Mouse (Mus musculus) heart, adult 2 months (tissue): ENCODE data around the gene Olfr309. TPM values are rescaled to one million over a fixed set of nuclear protein-coding genes. Genes with fewer than 3 reads are reported as not detected.

Experiments
- DNase-seq, 2 experiments: peaks; one replicate each; pipeline ENCODE4 v3.0.0; 2021
- H3K27ac ChIP-seq: fragments of 200-600 bp; 2 replicates; pipeline ENCODE4 v1.8.1; 2022
- H3K27me3 ChIP-seq: fragments of 200-500 bp; 2 replicates; pipeline ENCODE4 v1.6.1; 2012; ENCODE audit warnings: mild to moderate bottlenecking, low read length, inconsistent platforms, mixed read lengths; ENCODE audit not compliant: control insufficient read depth, insufficient read depth
- H3K36me3 ChIP-seq: fragments of 200-500 bp; 2 replicates; pipeline ENCODE4 v1.6.1; 2012; ENCODE audit warnings: low read length, inconsistent platforms; ENCODE audit not compliant: control insufficient read depth, insufficient read depth
- H3K4me1 ChIP-seq: fragments of 200-500 bp; 2 replicates; pipeline ENCODE4 v1.6.1; 2011; ENCODE audit warnings: low read length; ENCODE audit not compliant: control insufficient read depth, insufficient read depth
- H3K4me3 ChIP-seq: fragments of 200-600 bp; 2 replicates; pipeline ENCODE4 v1.8.1; 2022
- H3K79me2 ChIP-seq: fragments of 200-500 bp; replicated peaks from 2 replicates; pipeline ENCODE4 v1.6.1; 2012; ENCODE audit warnings: mild to moderate bottlenecking, inconsistent platforms, low read length, moderate library complexity, mixed read lengths; ENCODE audit not compliant: control insufficient read depth, insufficient read depth
- H3K9ac ChIP-seq: fragments of 200-500 bp; 2 replicates; pipeline ENCODE4 v1.6.1; 2012; ENCODE audit warnings: low read depth, mild to moderate bottlenecking, control low read depth, inconsistent platforms, low read length, mixed read lengths
- CTCF ChIP-seq: fragments of 200-600 bp; IDR thresholded peaks from 2 replicates; pipeline ENCODE4 v1.8.1; 2022; ENCODE audit warnings: antibody characterized with exemption, mild to moderate bottlenecking, moderate library complexity
- EP300 ChIP-seq: fragments of 200-500 bp; IDR thresholded peaks from 2 replicates; pipeline ENCODE4 v1.6.1; 2011; ENCODE audit warnings: low read depth, low read length, control low read depth; ENCODE audit not compliant: insufficient read depth
- POLR2A ChIP-seq: fragments of 200-500 bp; IDR thresholded peaks from 2 replicates; pipeline ENCODE4 v1.6.1; 2011; ENCODE audit warnings: mild to moderate bottlenecking, low read depth, low read length, control low read depth; ENCODE audit not compliant: insufficient read depth
- WGBS: fragments of 180-500 bp; shearing (Covaris S2); methylation state at CpG from one replicate; pipeline ENCODE4 v1.1.7; 2018; 5-methylcytosine and 5-hydroxymethylcytosine counted together
- intact Hi-C: fragments of 180-260 bp; cut with DNase I; formaldehyde crosslinking; loops from one replicate; pipeline ENCODE4 v1.15.1; 2025
- microRNA-seq, 2 experiments: library from miRNA; unstranded; fragments of <30 nt; microRNA quantifications; one replicate each; pipeline ENCODE4 v1.2.0; 2021
- polyA plus RNA-seq: library from polyadenylated mRNA; depleted of rRNA; stranded (reverse); fragments of >200 nt; gene quantifications from 2 replicates; pipeline ENCODE4 v1.2.3, GENCODE M21; 2012; rRNA removed
- total RNA-seq, 2 experiments: library from RNA; stranded (reverse); gene quantifications; 2 replicates each; pipeline ENCODE4 v1.2.3; 2021

Gene Olfr309
- total and polyA plus RNA-seq, 3 experiments: not detected

GRCm38 (mm10) chr7:86321323-86321722 is 7.8 kb upstream of the Olfr309 start:
- intact Hi-C loops: no loop called here
- 76% methylated on average over 2 of the region's 2 CpGs for WGBS
- no peak for DNase-seq
- H3K4me1 ChIP-seq: no peaks in the 10 kb centered on the region
- TF ChIP-seq POLR2A (no peak), EP300 (no peak), CTCF (no peak)
- no peaks in the 10 kb centered on the region for H3K27me3 ChIP-seq
- no peaks in the 10 kb centered on the region for H3K36me3 ChIP-seq
- no peak overlapping the region for H3K4me3 ChIP-seq
- no peaks in the 10 kb centered on the region for H3K79me2 ChIP-seq
- H3K9ac ChIP-seq: no peak overlapping the region
- no peak overlapping the region for H3K27ac ChIP-seq

GRCm38 (mm10) chr7:86277072-86277471 is 36.4 kb downstream of the Olfr309 start, which contains the start of gene Olfr310:
Gene Olfr310 (minus strand): TSS chr7:86277172.
- no peaks in the 10 kb centered on the region for H3K27me3 ChIP-seq
- intact Hi-C loops: no loop called here
- no peaks in the 10 kb centered on the region for H3K79me2 ChIP-seq
- H3K4me3 ChIP-seq: no peak within 1 kb of the TSS
- H3K27ac ChIP-seq: no peak within 1 kb of the TSS
- no peak for DNase-seq
- H3K36me3 ChIP-seq: no peaks in the 10 kb centered on the region
- no peak within 1 kb of the TSS for H3K9ac ChIP-seq
- H3K4me1 ChIP-seq: no peaks in the 10 kb centered on the region
- WGBS: 38% methylated on average over 1 of the region's 1 CpGs
- TF ChIP-seq CTCF: no peak
- no peak for TF ChIP-seq POLR2A
- TF ChIP-seq EP300: no peak

Small RNAs within 50 kb of the gene (microRNA-seq; reads per million reads assigned to microRNA genes)
- 0 reads per million in 2 experiments for gene Gm23192

Other genes with a start within 250 kb of the Olfr309 start
- not detected for gene Vmn2r75, start 141.9 kb downstream of the Olfr309 start, total RNA-seq
- gene Vmn2r75, start 141.9 kb downstream of the Olfr309 start, polyA plus RNA-seq: not detected in 2 replicates
- gene Vmn2r76, start 67.4 kb downstream of the Olfr309 start, total RNA-seq: not detected
- gene Vmn2r76, start 67.4 kb downstream of the Olfr309 start, polyA plus RNA-seq: not detected in 2 replicates
- not detected for gene Olfr310, start 36.5 kb downstream of the Olfr309 start, total RNA-seq
- gene Olfr310, start 36.5 kb downstream of the Olfr309 start, polyA plus RNA-seq: not detected in 2 replicates
- gene Olfr308, start 11.9 kb upstream of the Olfr309 start, total RNA-seq: not detected
- not detected in 2 replicates for gene Olfr308, start 11.9 kb upstream of the Olfr309 start, polyA plus RNA-seq
- not detected for gene Olfr307, start 23.9 kb upstream of the Olfr309 start, total RNA-seq
- not detected in 2 replicates for gene Olfr307, start 23.9 kb upstream of the Olfr309 start, polyA plus RNA-seq
- not detected for gene Olfr305, start 53.2 kb upstream of the Olfr309 start, total RNA-seq
- not detected in 2 replicates for gene Olfr305, start 53.2 kb upstream of the Olfr309 start, polyA plus RNA-seq
- gene Olfr304, start 73.0 kb upstream of the Olfr309 start, total RNA-seq: not detected
- gene Olfr304, start 73.0 kb upstream of the Olfr309 start, polyA plus RNA-seq: not detected in 2 replicates
- gene Olfr303, start 84.1 kb upstream of the Olfr309 start, total RNA-seq: not detected
- gene Olfr303, start 84.1 kb upstream of the Olfr309 start, polyA plus RNA-seq: not detected in 2 replicates
- not detected for gene Olfr301, start 90.1 kb upstream of the Olfr309 start, total RNA-seq
- gene Olfr301, start 90.1 kb upstream of the Olfr309 start, polyA plus RNA-seq: not detected in 2 replicates
- gene Olfr299, start 146.2 kb upstream of the Olfr309 start, total RNA-seq: not detected
- not detected in 2 replicates for gene Olfr299, start 146.2 kb upstream of the Olfr309 start, polyA plus RNA-seq
- not detected for gene Olfr298, start 178.8 kb upstream of the Olfr309 start, total RNA-seq
- not detected in 2 replicates for gene Olfr298, start 178.8 kb upstream of the Olfr309 start, polyA plus RNA-seq
- not detected for gene Olfr297, start 206.3 kb upstream of the Olfr309 start, total RNA-seq
- not detected in 2 replicates for gene Olfr297, start 206.3 kb upstream of the Olfr309 start, polyA plus RNA-seq